Mouse (Mus musculus) limb, embryonic 12.5 days (tissue): ENCODE data around the gene Tpm3. TPM values are rescaled to one million over a fixed set of nuclear protein-coding genes. Genes with fewer than 3 reads are reported as not detected.
"Not testable (repeated sequence)": the region's sequence is repeated elsewhere in the genome, so short reads cannot be mapped to it uniquely, and the experiment has no call there.

Experiments
- ATAC-seq: fragments of 200-750 bp; cut with Nextera tagmentation; 2 replicates; pipeline ENCODE4 v1.8.0; 2017; ENCODE audit warnings: low read depth, moderate TSS enrichment; ENCODE audit not compliant: insufficient number of reproducible peaks, insufficient read depth, low FRiP score, low TSS enrichment
- H3K27ac ChIP-seq: fragments of 300-500 bp; sonication (generic); 2 replicates; pipeline ENCODE4 v1.5.1; 2016; ENCODE audit warnings: mild to moderate bottlenecking, moderate library complexity
- H3K27me3 ChIP-seq: fragments of 300-500 bp; sonication (generic); 2 replicates; pipeline ENCODE4 v1.6.1; 2016; ENCODE audit warnings: mild to moderate bottlenecking, moderate library complexity
- H3K36me3 ChIP-seq: fragments of 300-500 bp; sonication (generic); 2 replicates; pipeline ENCODE4 v1.6.1; 2016; ENCODE audit warnings: mild to moderate bottlenecking, moderate library complexity
- H3K4me1 ChIP-seq: fragments of 300-500 bp; sonication (generic); replicated peaks from 2 replicates; pipeline ENCODE4 v1.6.1; 2016
- H3K4me2 ChIP-seq: fragments of 300-500 bp; sonication (generic); 2 replicates; pipeline ENCODE4 v1.6.1; 2016; ENCODE audit warnings: mild to moderate bottlenecking, moderate library complexity
- H3K4me3 ChIP-seq: fragments of 300-500 bp; sonication (generic); replicated peaks from 2 replicates; pipeline ENCODE4 v1.5.1; 2016; ENCODE audit warnings: mild to moderate bottlenecking
- H3K9ac ChIP-seq: fragments of 300-500 bp; sonication (generic); replicated peaks from 2 replicates; pipeline ENCODE4 v1.6.1; 2016; ENCODE audit warnings: mild to moderate bottlenecking, moderate library complexity
- H3K9me3 ChIP-seq: fragments of 300-500 bp; sonication (generic); 2 replicates; pipeline ENCODE4 v1.6.1; 2016; ENCODE audit warnings: mild to moderate bottlenecking, moderate library complexity
- WGBS: fragments of 180-500 bp; shearing (Covaris S2); methylation state at CpG from one replicate; pipeline ENCODE4 v1.1.7; 2016; 5-methylcytosine and 5-hydroxymethylcytosine counted together
- polyA plus RNA-seq: library from polyadenylated mRNA; unstranded; fragments of >200 nt; fragmentation: Nextera tagmentation; extraction: Ambion mirVana; gene quantifications from 2 replicates; pipeline ENCODE4 v1.2.1, GENCODE M21; 2016

Tpm3 gene
- polyA plus RNA-seq, 1 experiment from 2014 or later = 518 TPM

GRCm38 (mm10) chr3:90114342-90114741 lies 41.9 kb downstream of the Tpm3 start:
- Histone ChIP-seq H3K27ac (no peak overlapping the region), H3K9me3 (no peaks in the 10 kb centered on the region), H3K4me2 (no peak overlapping the region), H3K36me3 (no peaks in the 10 kb centered on the region), H3K4me1 (no peaks in the 10 kb centered on the region), H3K4me3 (no peak overlapping the region), H3K9ac (no peak overlapping the region), H3K27me3 (no peaks in the 10 kb centered on the region)
- no peak for ATAC-seq
- 93% methylated on average over 2 of the region's 2 CpGs for WGBS

- no peaks in the 10 kb centered on the region for H3K36me3 ChIP-seq
- H3K9me3 ChIP-seq = no peaks in the 10 kb centered on the region
- no peak overlapping the region for H3K9ac ChIP-seq
- no peak overlapping the region for H3K27ac ChIP-seq
- ATAC-seq = no peak
- no peak overlapping the region for H3K4me3 ChIP-seq
- no peaks in the 10 kb centered on the region for H3K27me3 ChIP-seq
- WGBS = 66% methylated on average over 3 of the region's 3 CpGs
- no peak overlapping the region for H3K4me2 ChIP-seq
- H3K4me1 ChIP-seq = no peaks in the 10 kb centered on the region
Observed at GRCm38 (mm10) chr3:90115526-90115925, 43.1 kb downstream of the Tpm3 start.

GRCm38 (mm10) chr3:90118132-90118790 lies 45.8 kb downstream of the Tpm3 start:
- no peaks in the 10 kb centered on the region for H3K36me3 ChIP-seq
- no peak overlapping the region for H3K27ac ChIP-seq
- H3K4me2 ChIP-seq = no peak overlapping the region
- no peak overlapping the region for H3K4me3 ChIP-seq
- no peaks in the 10 kb centered on the region for H3K9me3 ChIP-seq
- no peak overlapping the region for H3K9ac ChIP-seq
- H3K27me3 ChIP-seq = no peaks in the 10 kb centered on the region
- WGBS = 93% methylated on average over 13 of the region's 13 CpGs
- H3K4me1 ChIP-seq = no peaks in the 10 kb centered on the region
- no peak for ATAC-seq

GRCm38 (mm10) chr3:90122036-90122435 lies 49.6 kb downstream of the Tpm3 start:
- not testable (repeated sequence) for H3K9me3 ChIP-seq, H3K27me3 ChIP-seq, H3K4me3 ChIP-seq, H3K9ac ChIP-seq, H3K36me3 ChIP-seq, ATAC-seq, H3K4me2 ChIP-seq, H3K4me1 ChIP-seq, H3K27ac ChIP-seq
- WGBS = 85% methylated on average over 5 of the region's 5 CpGs

- ATAC-seq = no peak
- H3K36me3 ChIP-seq = no peaks in the 10 kb centered on the region
- no peaks in the 10 kb centered on the region for H3K4me1 ChIP-seq
- no peaks in the 10 kb centered on the region for H3K27me3 ChIP-seq
- H3K4me2 ChIP-seq = no peak overlapping the region
- H3K27ac ChIP-seq = no peak overlapping the region
- H3K9me3 ChIP-seq = no peaks in the 10 kb centered on the region
- H3K9ac ChIP-seq = no peak overlapping the region
- H3K4me3 ChIP-seq = no peak overlapping the region
- WGBS = 73% methylated on average over 5 of the region's 5 CpGs
Observed at GRCm38 (mm10) chr3:90125710-90126109, 53.3 kb downstream of the Tpm3 start.

- Histone ChIP-seq H3K4me3 (no peak overlapping the region), H3K9ac (no peak overlapping the region), H3K9me3 (no peaks in the 10 kb centered on the region), H3K27ac (no peak overlapping the region), H3K4me1 (no peaks in the 10 kb centered on the region), H3K4me2 (no peak overlapping the region), H3K27me3 (no peaks in the 10 kb centered on the region), H3K36me3 (no peaks in the 10 kb centered on the region)
- WGBS = 87% methylated on average over 6 of the region's 6 CpGs
- ATAC-seq = no peak
Observed at GRCm38 (mm10) chr3:90127881-90128280, 55.4 kb downstream of the Tpm3 start.

GRCm38 (mm10) chr3:90132745-90133144 lies 60.3 kb downstream of the Tpm3 start:
- no peaks in the 10 kb centered on the region for H3K36me3 ChIP-seq
- H3K27ac ChIP-seq = no peak overlapping the region
- 84% methylated on average over 3 of the region's 3 CpGs for WGBS
- H3K9ac ChIP-seq = no peak overlapping the region
- H3K4me1 ChIP-seq = peaks cover 8% of the 10 kb centered on the region; the same call in 1 of the 2 replicates
- no peaks in the 10 kb centered on the region for H3K27me3 ChIP-seq
- H3K4me3 ChIP-seq = no peak overlapping the region
- H3K4me2 ChIP-seq = no peak overlapping the region
- H3K9me3 ChIP-seq = no peaks in the 10 kb centered on the region
- no peak for ATAC-seq

GRCm38 (mm10) chr3:90133331-90133730 lies 60.9 kb downstream of the Tpm3 start:
- 88% methylated on average over 1 of the region's 1 CpGs for WGBS
- no peak overlapping the region for H3K4me3 ChIP-seq

GRCm38 (mm10) chr3:90134483-90134882 lies 62.0 kb downstream of the Tpm3 start:
- H3K36me3 ChIP-seq = no peaks in the 10 kb centered on the region
- H3K27ac ChIP-seq = no peak overlapping the region
- 7% methylated on average over 3 of the region's 3 CpGs for WGBS
- H3K9me3 ChIP-seq = no peaks in the 10 kb centered on the region
- H3K9ac ChIP-seq = no peak overlapping the region
- H3K4me1 ChIP-seq = peaks cover 8% of the 10 kb centered on the region; the same call in 1 of the 2 replicates
- no peak overlapping the region for H3K4me3 ChIP-seq
- no peak for ATAC-seq
- no peaks in the 10 kb centered on the region for H3K27me3 ChIP-seq
- no peak overlapping the region for H3K4me2 ChIP-seq

More at GRCm38 (mm10) chr3:90133331-90133730, 60.9 kb downstream of the Tpm3 start:
- no peak overlapping the region for H3K27ac ChIP-seq
- no peak for ATAC-seq
- peaks cover 8% of the 10 kb centered on the region; the same call in 1 of the 2 replicates for H3K4me1 ChIP-seq
- no peaks in the 10 kb centered on the region for H3K36me3 ChIP-seq
- no peaks in the 10 kb centered on the region for H3K9me3 ChIP-seq
- no peaks in the 10 kb centered on the region for H3K27me3 ChIP-seq
- no peak overlapping the region for H3K4me2 ChIP-seq
- no peak overlapping the region for H3K9ac ChIP-seq

- WGBS = 61% methylated on average over 5 of the region's 5 CpGs
- H3K27me3 ChIP-seq = no peaks in the 10 kb centered on the region
- H3K4me1 ChIP-seq = peaks cover 8% of the 10 kb centered on the region; the same call in 1 of the 2 replicates
- H3K4me2 ChIP-seq = no peak overlapping the region
- no peak overlapping the region for H3K4me3 ChIP-seq
- H3K27ac ChIP-seq = no peak overlapping the region
- H3K9ac ChIP-seq = no peak overlapping the region
- no peak for ATAC-seq
- no peaks in the 10 kb centered on the region for H3K9me3 ChIP-seq
- H3K36me3 ChIP-seq = no peaks in the 10 kb centered on the region
Observed at GRCm38 (mm10) chr3:90134993-90135392, 62.5 kb downstream of the Tpm3 start.

- Histone ChIP-seq H3K27ac (no peak overlapping the region), H3K4me1 (peaks cover 8% of the 10 kb centered on the region; the same call in 1 of the 2 replicates), H3K4me2 (no peak overlapping the region), H3K9me3 (no peaks in the 10 kb centered on the region), H3K27me3 (no peaks in the 10 kb centered on the region), H3K9ac (no peak overlapping the region), H3K36me3 (no peaks in the 10 kb centered on the region), H3K4me3 (no peak overlapping the region)
- no peak for ATAC-seq
- 37% methylated on average over 13 of the region's 13 CpGs for WGBS
Observed at GRCm38 (mm10) chr3:90136660-90137059, 64.2 kb downstream of the Tpm3 start.

- Histone ChIP-seq H3K27ac (no peak overlapping the region), H3K4me2 (no peak overlapping the region), H3K27me3 (no peaks in the 10 kb centered on the region), H3K9me3 (no peaks in the 10 kb centered on the region), H3K4me1 (peaks cover 8% of the 10 kb centered on the region; the same call in 1 of the 2 replicates), H3K9ac (no peak overlapping the region), H3K4me3 (no peak overlapping the region), H3K36me3 (no peaks in the 10 kb centered on the region)
- no peak for ATAC-seq
- WGBS = 100% methylated on average over 1 of the region's 1 CpGs
Observed at GRCm38 (mm10) chr3:90137606-90138005, 65.2 kb downstream of the Tpm3 start.
